Mouse (Mus musculus) lung, postnatal 0 days (tissue): ENCODE data around the gene Ttc13. TPM values are rescaled to one million over a fixed set of nuclear protein-coding genes. Genes with fewer than 3 reads are reported as not detected.

ENCODE experiments used
- ATAC-seq: fragments of 200-750 bp; cut with Nextera tagmentation; 2 replicates; pipeline ENCODE4 v1.8.0; 2017; ENCODE audit warnings: moderate library complexity
- DNase-seq: peaks from one replicate; pipeline ENCODE4 v3.0.0-alpha.2; 2016; ENCODE audit warnings: low spot score
- H3K27ac ChIP-seq: fragments of 300-500 bp; sonication (generic); 2 replicates; pipeline ENCODE4 v1.5.1; 2014; ENCODE audit warnings: antibody characterized with exemption, mild to moderate bottlenecking, low read length, mixed read lengths
- H3K27me3 ChIP-seq: fragments of 300-500 bp; sonication (generic); replicated peaks from 2 replicates; pipeline ENCODE4 v1.6.1; 2014; ENCODE audit warnings: low read length, mixed read lengths; ENCODE audit not compliant: insufficient read depth
- H3K36me3 ChIP-seq: fragments of 300-500 bp; sonication (generic); 2 replicates; pipeline ENCODE4 v1.6.1; 2014; ENCODE audit warnings: low read length, mixed read lengths; ENCODE audit not compliant: insufficient read depth
- H3K4me1 ChIP-seq: fragments of 300-500 bp; sonication (generic); 2 replicates; pipeline ENCODE4 v1.6.1; 2014; ENCODE audit warnings: antibody characterized with exemption, low read depth, low read length, mixed read lengths; ENCODE audit not compliant: insufficient read depth
- H3K4me2 ChIP-seq: fragments of 300-500 bp; sonication (generic); replicated peaks from 2 replicates; pipeline ENCODE4 v1.6.1; 2014; ENCODE audit warnings: low read depth, mild to moderate bottlenecking, low read length, moderate library complexity, mixed read lengths
- H3K4me3 ChIP-seq: fragments of 300-500 bp; sonication (generic); 2 replicates; pipeline ENCODE4 v1.5.1; 2014; ENCODE audit warnings: low read depth, low read length
- H3K9ac ChIP-seq: fragments of 300-500 bp; sonication (generic); replicated peaks from 2 replicates; pipeline ENCODE4 v1.6.1; 2014; ENCODE audit warnings: low read depth, mild to moderate bottlenecking
- H3K9me3 ChIP-seq: fragments of 300-500 bp; sonication (generic); 2 replicates; pipeline ENCODE4 v1.6.1; 2016; ENCODE audit warnings: low read length, mixed read lengths
- CTCF ChIP-seq: IDR thresholded peaks from 2 replicates; pipeline ENCODE4 v1.5.1; 2016; ENCODE audit warnings: antibody characterized with exemption, mild to moderate bottlenecking
- EP300 ChIP-seq: IDR thresholded peaks from 2 replicates; pipeline ENCODE4 v1.6.1; 2016; ENCODE audit warnings: antibody characterized with exemption, mild to moderate bottlenecking, control low read depth
- WGBS: fragments of 180-500 bp; shearing (Covaris S2); extraction: QIAGEN DNeasy Blood & Tissue Kit; methylation state at CpG from one replicate; pipeline ENCODE4 v1.1.7; 2014; 5-methylcytosine and 5-hydroxymethylcytosine counted together
- polyA plus RNA-seq: library from polyadenylated mRNA; unstranded; fragments of >200 nt; fragmentation: Nextera tagmentation; extraction: Ambion mirVana; gene quantifications from 2 replicates; pipeline ENCODE4 v1.2.1, GENCODE M21; 2015

Ttc13 gene
- polyA plus RNA-seq, 1 experiment from 2014 or later, result 30.7 TPM

- DNase-seq, result no peak
- H3K4me2 ChIP-seq, result no peak overlapping the region
- ATAC-seq, result no peak
- H3K9ac ChIP-seq, result no peak overlapping the region
- H3K36me3 ChIP-seq, result peaks cover 22% of the 10 kb centered on the region
- no peak for TF ChIP-seq CTCF
- TF ChIP-seq EP300, result no peak
- H3K27me3 ChIP-seq, result no peaks in the 10 kb centered on the region
- 91% methylated on average over 8 of the region's 8 CpGs for WGBS
- H3K9me3 ChIP-seq, result no peaks in the 10 kb centered on the region
- H3K4me3 ChIP-seq, result no peak overlapping the region
- peaks cover 23% of the 10 kb centered on the region for H3K4me1 ChIP-seq
- H3K27ac ChIP-seq, result no peak overlapping the region
These were observed 80.2 kb downstream of the Ttc13 start for GRCm38 (mm10) chr8:124641599-124641998.

GRCm38 (mm10) chr8:124635247-124635502 lies 86.6 kb downstream of the Ttc13 start:
- Histone ChIP-seq H3K4me1 (no peaks in the 10 kb centered on the region), H3K27me3 (no peaks in the 10 kb centered on the region), H3K27ac (no peak overlapping the region), H3K9me3 (no peaks in the 10 kb centered on the region), H3K4me3 (no peak overlapping the region), H3K9ac (no peak overlapping the region), H3K36me3 (peaks cover 27% of the 10 kb centered on the region), H3K4me2 (no peak overlapping the region)
- DNase-seq (no peak), ATAC-seq (no peak)
- whole genome bisulfite sequencing, result 81% methylated on average over 8 of the region's 8 CpGs
- no peak for TF ChIP-seq EP300
- no peak for TF ChIP-seq CTCF

- TF ChIP-seq CTCF, result no peak
- no peak for TF ChIP-seq EP300
- Histone ChIP-seq H3K9me3 (no peaks in the 10 kb centered on the region), H3K27me3 (no peaks in the 10 kb centered on the region), H3K4me1 (no peaks in the 10 kb centered on the region), H3K36me3 (peaks cover 27% of the 10 kb centered on the region), H3K9ac (no peak overlapping the region), H3K27ac (no peak overlapping the region), H3K4me3 (no peak overlapping the region), H3K4me2 (no peak overlapping the region)
- 79% methylated on average over 13 of the region's 13 CpGs for WGBS
- DNase-seq, result no peak
- ATAC-seq, result no peak
These were observed 87.2 kb downstream of the Ttc13 start for GRCm38 (mm10) chr8:124634411-124635246.

- H3K36me3 ChIP-seq, result peaks cover 16% of the 10 kb centered on the region
- TF ChIP-seq EP300 (peak; percentile 82), CTCF (no peak)
- H3K9me3 ChIP-seq, result no peaks in the 10 kb centered on the region
- ATAC-seq (peak; percentile 75), DNase-seq (peak; percentile 91)
- 50% methylated on average over 14 of the region's 14 CpGs for WGBS
- peak overlapping the region; percentile 66 for H3K27ac ChIP-seq
- no peak overlapping the region for H3K9ac ChIP-seq
- H3K4me1 ChIP-seq, result no peaks in the 10 kb centered on the region
- H3K4me3 ChIP-seq, result no peak overlapping the region
- H3K27me3 ChIP-seq, result no peaks in the 10 kb centered on the region
- 0 out of 2 replicates have a peak overlapping the region, but pooled peaks have one; percentile 32 for H3K4me2 ChIP-seq
These were observed 88.6 kb downstream of the Ttc13 start for GRCm38 (mm10) chr8:124633001-124633703.

GRCm38 (mm10) chr8:124631966-124632365 lies 89.8 kb downstream of the Ttc13 start:
- ATAC-seq, result peak; percentile 72
- 0 out of 2 replicates have a peak, but pooled peaks cover 4% of the 10 kb centered on the region for H3K36me3 ChIP-seq

GRCm38 (mm10) chr8:124630891-124631290 lies 90.9 kb downstream of the Ttc13 start:
- TF ChIP-seq CTCF (no peak), EP300 (no peak)
- Histone ChIP-seq H3K4me2 (no peak overlapping the region), H3K27me3 (no peaks in the 10 kb centered on the region), H3K4me1 (no peaks in the 10 kb centered on the region), H3K9ac (no peak overlapping the region), H3K27ac (no peak overlapping the region), H3K36me3 (no peaks in the 10 kb centered on the region), H3K9me3 (no peaks in the 10 kb centered on the region), H3K4me3 (no peak overlapping the region)
- 79% methylated on average over 4 of the region's 4 CpGs for WGBS
- DNase-seq, result no peak
- no peak for ATAC-seq

More at GRCm38 (mm10) chr8:124631966-124632365, 89.8 kb downstream of the Ttc13 start:
- H3K4me3 ChIP-seq, result no peak overlapping the region
- H3K27ac ChIP-seq, result peak overlapping the region; percentile 66
- H3K4me2 ChIP-seq, result no peak overlapping the region
- WGBS, result 19% methylated on average over 7 of the region's 7 CpGs
- peak; percentile 75 for DNase-seq
- 0 out of 2 replicates have a peak overlapping the region, but pooled peaks have one; percentile 6 for H3K9ac ChIP-seq
- H3K4me1 ChIP-seq, result no peaks in the 10 kb centered on the region
- H3K9me3 ChIP-seq, result no peaks in the 10 kb centered on the region
- TF ChIP-seq EP300 (no peak), CTCF (peak; percentile 30; the same call in 1 of the 2 replicates)
- H3K27me3 ChIP-seq, result no peaks in the 10 kb centered on the region
